Mouse (Mus musculus): ENCODE measurements at regions not wholly inside any gene's neighbourhood (a gene's known extent, or its start where the extent isn't known, plus 50 kb on each side); places are given as distances from the start of the nearest gene placed in this dataset.

- CTCF ChIA-PET = no interaction called here
Observed at GRCm38 (mm10) chr7:75923951-75924467, 75.9 kb downstream of the Klhl25 start.

GRCm38 (mm10) chr7:75927537-75927936 lies 79.4 kb downstream of the Klhl25 start:
- CTCF ChIA-PET = no interaction called here

DNA sequence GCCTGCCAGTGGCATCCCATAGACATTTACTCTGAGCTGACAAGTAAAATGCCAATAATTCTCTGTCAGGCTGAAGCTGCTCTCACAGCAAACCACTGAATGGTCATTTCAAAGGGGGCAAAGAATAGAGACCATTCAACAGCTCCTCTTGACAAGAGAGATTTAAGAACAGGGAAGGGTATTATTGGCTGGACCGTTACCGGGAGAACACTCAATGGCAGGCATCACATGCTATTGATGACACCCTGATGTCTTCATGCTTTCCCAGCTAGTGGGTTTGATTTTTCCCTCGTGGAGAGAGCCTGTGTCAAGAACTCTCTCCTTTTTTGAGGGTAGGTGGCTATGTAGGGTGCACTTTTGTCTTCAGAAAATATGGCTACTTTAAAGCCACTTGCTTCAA lies 95.7 kb downstream of the Klhl25 start:
- CTCF ChIA-PET = no interaction called here

- CTCF ChIA-PET = interaction anchor here (0.7 kb wide), 1 partner anchor 1799 kb away, joined by 3 read pairs; no protein-coding TSS in a partner anchor
Observed at GRCm38 (mm10) chr7:75955671-75956070, 107.6 kb downstream of the Klhl25 start.

DNA sequence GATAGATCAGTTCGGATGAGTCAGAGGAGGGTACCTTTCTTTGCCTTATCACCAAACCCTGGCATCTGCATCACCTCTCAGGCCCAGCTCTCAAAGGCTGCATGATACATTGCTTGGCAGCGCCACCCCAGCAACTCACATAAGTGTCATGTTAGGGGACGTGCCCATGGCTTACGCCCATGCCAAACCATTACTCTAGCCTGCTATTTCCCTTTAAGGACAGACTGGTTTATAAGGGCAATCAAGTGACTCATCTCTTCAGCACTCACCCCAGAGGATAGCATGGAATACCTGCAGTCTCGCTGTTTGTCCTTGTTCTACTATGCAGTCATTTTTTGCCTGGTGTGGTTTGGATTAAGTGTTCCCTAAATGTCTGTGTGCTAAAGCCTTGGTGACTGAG lies 109.3 kb downstream of the Klhl25 start:
- CTCF ChIA-PET = no interaction called here

DNA sequence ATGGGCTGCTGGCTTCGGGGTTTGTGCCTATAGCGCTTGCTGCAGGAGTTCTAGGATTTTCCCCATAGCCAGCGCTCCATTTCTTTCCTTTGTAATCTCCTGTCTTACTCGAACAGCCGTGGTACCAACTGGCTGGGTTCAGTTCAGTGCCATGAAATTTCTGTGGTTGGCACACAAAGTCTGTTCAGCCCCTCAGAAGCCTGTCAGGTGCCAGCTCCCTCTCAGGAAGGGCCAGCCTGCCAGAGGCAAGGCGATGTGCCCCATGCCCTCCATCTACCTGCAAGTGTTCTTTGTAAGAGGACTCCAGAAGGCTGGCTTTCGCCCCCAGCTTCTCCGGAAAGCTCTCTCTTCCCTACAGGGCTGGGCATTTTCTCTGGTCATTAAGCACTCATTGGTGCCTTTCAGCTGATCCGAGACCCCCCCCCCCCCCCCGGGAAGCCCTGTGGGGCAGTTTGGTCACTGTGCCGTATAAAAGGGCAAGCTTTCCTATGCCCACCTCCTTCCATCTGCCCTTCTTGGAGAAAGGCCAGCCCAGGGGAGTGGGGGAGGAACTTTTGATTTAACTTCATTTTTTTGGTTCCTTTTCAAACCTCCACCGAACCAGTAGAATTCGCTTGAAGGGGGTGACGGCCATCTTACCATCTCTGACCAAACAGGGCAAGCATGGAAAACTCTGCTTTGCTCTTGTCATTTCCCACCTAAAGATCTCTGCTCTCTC lies 112.0 kb downstream of the Klhl25 start:
- CTCF ChIA-PET = no interaction called here

- CTCF ChIA-PET = no interaction called here
Observed at GRCm38 (mm10) chr7:75968177-75968576, 120.1 kb downstream of the Klhl25 start.

DNA sequence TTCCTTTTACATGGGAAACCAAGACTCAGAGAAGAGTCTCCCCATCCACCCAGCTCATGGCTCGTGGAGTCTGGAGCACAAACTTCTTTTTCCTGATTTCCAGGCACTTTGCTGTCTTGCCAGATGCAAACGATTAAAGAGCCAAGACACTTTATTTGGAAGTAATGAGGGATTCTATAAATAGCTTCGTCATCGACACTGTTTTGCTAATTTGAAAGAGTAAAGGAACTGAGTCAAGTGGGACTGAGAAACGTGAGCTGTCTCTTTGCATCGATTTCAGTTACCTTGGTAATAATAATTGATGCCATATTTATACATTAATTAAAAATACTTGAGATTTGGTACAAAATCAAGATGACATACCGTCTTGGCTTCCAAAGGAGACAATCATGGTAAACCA lies 122.8 kb downstream of the Klhl25 start:
- CTCF ChIA-PET = no interaction called here

DNA sequence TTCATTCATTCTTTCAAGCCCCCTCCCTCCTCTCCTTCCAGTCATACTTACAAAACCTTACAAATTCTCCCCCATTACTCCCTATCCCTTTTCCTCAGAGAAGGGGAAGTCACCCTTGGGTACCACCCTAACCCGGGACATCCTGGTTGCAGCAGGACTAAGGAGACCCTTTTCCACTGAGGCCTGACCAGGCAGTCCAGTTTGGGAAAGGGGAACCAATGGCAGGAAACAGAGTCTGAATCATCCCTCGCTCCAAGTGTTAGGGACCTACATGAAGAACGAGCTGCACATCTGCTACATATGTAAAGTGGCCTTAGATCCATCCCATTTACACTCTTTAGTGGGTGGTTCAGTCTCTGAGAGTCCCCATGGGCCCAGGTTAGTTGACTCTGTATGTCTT lies 123.6 kb downstream of the Klhl25 start:
- CTCF ChIA-PET = no interaction called here

DNA sequence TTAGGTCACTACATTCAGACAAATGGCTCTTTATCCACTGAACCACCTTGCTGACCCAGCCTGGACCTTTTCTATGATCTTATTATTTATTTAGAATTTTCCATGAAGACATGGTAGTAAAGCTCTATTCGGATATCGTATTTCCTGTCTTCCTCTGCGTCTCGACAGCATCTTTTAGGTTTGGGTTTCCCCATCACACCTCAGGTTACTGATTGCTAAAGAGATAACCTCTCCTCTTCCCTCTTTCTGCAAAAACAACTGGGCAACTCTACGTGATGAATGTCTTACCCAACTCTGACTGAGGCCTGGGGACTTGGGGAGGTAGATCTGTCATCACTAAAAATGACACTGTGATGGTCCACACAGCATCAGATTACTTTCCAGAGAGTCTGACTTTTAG lies 133.4 kb downstream of the Klhl25 start:
- CTCF ChIA-PET = no interaction called here

DNA sequence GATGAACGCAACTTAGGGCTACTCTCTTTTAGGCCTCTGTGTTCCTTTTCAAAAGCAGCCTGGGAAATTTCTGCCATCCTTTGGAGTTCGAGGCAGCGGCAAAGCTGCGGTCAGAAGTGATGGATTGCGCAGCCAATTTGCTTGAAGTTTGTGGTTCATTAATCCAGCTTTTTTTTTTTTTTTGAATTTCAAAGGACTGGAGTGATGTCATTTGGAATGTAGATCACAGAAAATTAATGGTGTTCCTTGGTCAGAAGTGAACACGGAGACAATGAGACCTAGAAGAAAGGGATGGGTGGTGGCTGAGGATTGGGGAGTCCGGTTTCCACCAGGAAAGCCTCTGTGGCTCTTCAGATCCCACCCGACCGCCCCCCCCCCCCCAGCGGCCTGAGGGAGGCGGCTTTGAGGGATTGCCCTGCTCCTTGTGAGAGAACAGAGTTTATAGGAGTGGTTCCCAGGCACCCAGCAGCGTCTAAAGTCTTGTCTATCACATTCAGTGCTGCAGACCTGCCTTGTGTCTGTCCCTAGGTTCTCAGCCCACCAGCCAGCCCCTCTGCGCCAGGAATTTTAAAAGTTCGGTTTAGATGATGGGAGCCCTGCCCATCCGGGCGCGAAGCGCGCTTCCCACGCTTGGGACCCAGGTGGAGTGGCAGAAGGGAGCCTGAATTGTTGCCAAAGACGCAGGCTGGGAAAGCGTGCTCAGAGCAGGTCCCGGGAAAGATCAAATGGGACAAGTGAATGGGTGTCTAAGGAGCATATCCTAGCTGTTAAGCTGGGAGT lies 135.1 kb downstream of the Klhl25 start:
- CTCF ChIA-PET = no interaction called here

GRCm38 (mm10) chr7:75983809-75984171 lies 135.7 kb downstream of the Klhl25 start:
- CTCF ChIA-PET = no interaction called here

DNA sequence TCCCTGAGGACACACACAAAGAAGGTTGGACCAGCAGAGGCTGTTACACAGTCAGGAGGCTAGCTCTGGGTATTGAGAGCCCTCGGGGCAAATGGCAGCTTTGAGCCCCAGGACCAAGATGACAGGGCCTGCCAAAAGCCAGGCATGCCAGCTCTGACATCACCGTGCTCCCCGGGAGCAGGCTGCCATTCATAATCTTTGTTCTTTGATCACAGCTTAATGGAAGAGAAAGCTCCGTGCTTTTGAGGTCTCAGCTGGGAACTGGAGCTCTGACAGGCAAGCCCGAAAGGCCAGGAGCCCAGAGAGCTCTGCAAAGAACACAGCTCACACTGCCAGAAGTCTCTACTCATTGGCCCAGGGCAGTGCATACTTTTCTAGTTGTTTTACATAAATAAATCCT lies 150.7 kb downstream of the Klhl25 start:
- CTCF ChIA-PET = no interaction called here

GRCm38 (mm10) chr7:75999324-75999907 lies 151.3 kb downstream of the Klhl25 start:
- CTCF ChIA-PET = no interaction called here

DNA sequence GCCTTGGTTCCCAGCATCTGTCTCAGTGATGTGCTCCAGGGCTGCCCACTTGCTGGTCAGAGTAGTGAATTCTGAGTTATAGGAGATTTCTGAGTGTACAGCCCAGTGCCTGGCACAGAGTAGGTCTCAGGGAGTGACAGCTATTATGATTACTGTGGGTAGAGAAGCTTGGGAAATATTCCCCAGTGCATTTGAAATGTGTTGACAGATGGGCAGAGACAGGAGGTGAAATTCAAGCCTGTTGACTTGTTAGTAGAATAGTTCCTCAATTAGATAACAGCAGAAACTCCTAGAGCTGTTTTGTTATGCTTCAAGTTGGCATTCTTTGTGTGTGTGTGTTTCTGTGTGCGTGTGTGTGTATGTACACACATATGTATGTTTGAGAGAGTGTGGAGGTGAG lies 152.9 kb downstream of the Klhl25 start:
- CTCF ChIA-PET = no interaction called here

- CTCF ChIA-PET = no interaction called here
Observed at GRCm38 (mm10) chr7:76008226-76008625, 160.1 kb downstream of the Klhl25 start.

- CTCF ChIA-PET = no interaction called here
Observed at GRCm38 (mm10) chr7:76047743-76048142, 181.9 kb upstream of the Agbl1 start.

GRCm38 (mm10) chr7:76049342-76049741 lies 180.3 kb upstream of the Agbl1 start:
- CTCF ChIA-PET = no interaction called here

GRCm38 (mm10) chr7:76053843-76054242 lies 175.8 kb upstream of the Agbl1 start:
- CTCF ChIA-PET = no interaction called here

- CTCF ChIA-PET = no interaction called here
Observed at GRCm38 (mm10) chr7:76099149-76099548, 130.5 kb upstream of the Agbl1 start.

GRCm38 (mm10) chr7:76121242-76121844 lies 108.3 kb upstream of the Agbl1 start:
- CTCF ChIA-PET = no interaction called here

DNA sequence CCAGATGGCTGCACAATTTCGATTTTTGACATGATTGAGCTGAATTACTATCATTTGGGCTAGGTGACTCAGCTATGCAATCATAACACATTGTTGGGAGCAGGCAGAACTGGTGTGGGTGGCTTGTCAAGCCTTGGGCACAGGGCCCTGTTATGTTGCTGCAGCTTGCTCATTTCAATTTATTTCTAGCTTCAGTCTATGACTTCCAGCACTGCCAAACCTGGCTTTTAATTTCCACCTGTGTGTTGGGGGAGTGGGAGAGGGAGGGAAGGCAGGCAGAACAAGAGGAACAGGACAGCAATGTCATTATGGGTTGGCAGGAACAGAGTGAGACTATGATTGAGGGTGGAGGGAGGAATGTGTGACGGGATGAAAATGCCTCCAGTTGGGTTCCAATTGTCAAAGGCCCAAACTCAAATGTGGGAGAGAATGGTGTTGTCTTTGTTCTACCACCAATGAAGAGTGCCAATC lies 102.0 kb upstream of the Agbl1 start:
- CTCF ChIA-PET = no interaction called here

- CTCF ChIA-PET = no interaction called here
Observed at GRCm38 (mm10) chr7:76142455-76142854, 87.2 kb upstream of the Agbl1 start.
